Mouse (Mus musculus) cortical plate, adult 2 months (tissue): ENCODE data around the gene Alyref.

Experiments used
- CTCF ChIP-seq: fragments of 200-500 bp; IDR thresholded peaks from 2 replicates; pipeline ENCODE4 v1.5.1; 2011; ENCODE audit warnings: mild to moderate bottlenecking, control low read depth, low read length; ENCODE audit not compliant: insufficient read depth; ENCODE audit errors: extremely low read depth
- POLR2A ChIP-seq: fragments of 200-500 bp; IDR thresholded peaks from 2 replicates; pipeline ENCODE4 v1.6.1; 2011; ENCODE audit warnings: mild to moderate bottlenecking, low read length, control low read depth; ENCODE audit not compliant: insufficient read depth; ENCODE audit errors: extremely low read depth

GRCm38 (mm10) chr11:120550810-120551440, 47.2 kb downstream of the Alyref start, which contains the start of gene Ppp1r27:
- TF ChIP-seq POLR2A (no peak), CTCF (no peak)
